Mouse (Mus musculus) thymus, adult 2 months (tissue): ENCODE measurements around the gene Pidd1.
"Not testable (repeated sequence)": the region's sequence is repeated elsewhere in the genome, so short reads cannot be mapped to it uniquely, and the experiment has no call there.

Experiments used
- CTCF ChIP-seq: fragments of 200-500 bp; IDR thresholded peaks from 2 replicates; pipeline ENCODE4 v1.5.1; 2012; ENCODE audit warnings: mild to moderate bottlenecking, control low read depth, low read length, moderate library complexity, borderline replicate concordance; ENCODE audit not compliant: control insufficient read depth, poor library complexity, insufficient read depth; ENCODE audit errors: extremely low read depth
- POLR2A ChIP-seq: fragments of 200-500 bp; IDR thresholded peaks from 2 replicates; pipeline ENCODE4 v1.6.1; 2012; ENCODE audit warnings: mild to moderate bottlenecking, low read length, control low read depth, moderate library complexity; ENCODE audit not compliant: control insufficient read depth, poor library complexity, insufficient read depth; ENCODE audit errors: extremely low read depth

DNA sequence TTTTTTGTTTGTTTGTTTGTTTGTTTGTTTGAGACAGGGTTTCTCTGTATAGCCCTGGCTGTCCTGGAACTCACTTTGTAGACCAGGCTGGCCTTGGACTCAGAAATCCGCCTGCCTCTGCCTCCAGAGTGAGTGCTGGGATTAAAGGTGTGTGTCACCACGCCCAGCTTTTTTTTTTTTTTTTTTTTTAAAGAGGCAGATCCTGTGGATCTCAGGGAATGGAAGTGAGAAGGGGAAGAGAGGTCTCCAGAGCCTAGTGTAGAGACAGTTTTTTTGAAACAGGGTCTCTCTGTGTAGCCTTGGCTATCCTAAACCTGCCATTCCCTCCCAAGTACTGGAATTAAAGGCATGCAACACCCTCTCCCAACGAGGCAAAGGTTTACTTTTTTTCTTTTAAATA is 2.5 kb upstream of the Pidd1 start:
- TF ChIP-seq POLR2A, CTCF: not testable (repeated sequence)
